Mouse (Mus musculus): ENCODE results near the gene Tanc2. TPM values are rescaled to one million over a fixed set of nuclear protein-coding genes. Genes with fewer than 3 reads are reported as not detected.

Gene Tanc2
- total RNA-seq, 1 experiment from 2014 or later, result 3.3 TPM

- ATAC-seq (ENCODE audit: extremely low read depth, insufficient number of reproducible peaks, low FRiP score, poor library complexity, severe bottlenecking), result no peak
Observed at GRCm38 (mm10) chr11:105969516-105969915, 379.7 kb downstream of the Tanc2 start.

DNA sequence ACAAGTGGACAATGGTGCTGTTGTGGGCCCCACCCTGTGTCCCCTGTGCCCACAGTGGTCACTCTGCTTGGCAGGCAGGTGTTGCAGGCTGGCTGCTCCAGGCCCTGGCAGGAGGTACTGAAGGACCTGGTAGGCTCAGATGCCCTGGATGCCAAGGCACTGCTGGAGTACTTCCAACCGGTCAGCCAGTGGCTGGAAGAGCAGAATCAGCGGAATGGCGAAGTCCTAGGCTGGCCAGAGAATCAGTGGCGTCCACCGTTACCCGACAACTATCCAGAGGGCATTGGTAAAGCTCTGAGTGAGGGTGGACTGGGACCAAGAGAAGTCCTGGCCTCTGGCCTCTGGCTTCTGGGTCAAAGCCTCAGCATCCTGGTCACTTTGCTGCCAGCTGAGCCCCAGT is 384.8 kb downstream of the Tanc2 start:
- no peak for ATAC-seq (ENCODE audit: extremely low read depth, insufficient number of reproducible peaks, low FRiP score, poor library complexity, severe bottlenecking)

DNA sequence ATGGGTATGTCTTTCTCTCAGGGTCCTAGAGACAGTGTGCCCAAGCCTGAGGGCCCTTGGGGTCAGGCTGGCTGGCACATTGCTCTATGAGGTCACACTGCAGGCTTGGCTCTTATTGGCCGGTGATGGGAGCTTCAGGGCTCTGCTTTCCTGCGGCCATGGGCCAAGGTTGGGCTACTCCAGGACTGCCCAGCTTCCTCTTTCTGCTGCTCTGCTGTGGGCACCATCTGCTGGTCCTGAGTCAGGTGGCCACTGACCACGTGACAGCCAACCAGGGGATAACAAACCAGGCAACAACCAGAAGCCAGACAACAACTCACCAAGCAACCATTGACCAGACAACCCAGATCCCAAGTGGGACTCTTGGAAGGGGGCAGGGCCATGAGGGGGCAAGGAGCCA is 385.3 kb downstream of the Tanc2 start:
- no peak for ATAC-seq (ENCODE audit: extremely low read depth, insufficient number of reproducible peaks, low FRiP score, poor library complexity, severe bottlenecking)

DNA sequence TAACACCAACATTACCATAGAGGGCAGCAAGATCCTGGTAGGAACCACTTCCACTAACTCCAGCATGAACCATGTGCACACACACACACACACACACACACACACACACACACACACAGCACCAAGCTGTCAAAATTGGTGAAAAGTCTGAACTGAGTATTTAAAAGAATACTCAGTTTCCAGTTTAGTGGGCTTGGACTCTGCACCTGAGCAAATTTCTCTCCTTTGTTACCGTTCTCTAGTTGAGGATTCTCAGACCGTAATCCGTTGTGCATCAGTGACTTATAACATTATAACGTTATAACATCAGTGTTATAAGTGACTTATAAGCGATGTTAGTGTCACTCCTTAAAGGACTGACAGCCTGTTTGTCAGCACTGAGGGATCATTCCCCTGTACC is 385.9 kb downstream of the Tanc2 start:
- ATAC-seq (ENCODE audit: extremely low read depth, insufficient number of reproducible peaks, low FRiP score, poor library complexity, severe bottlenecking), result no peak

GRCm38 (mm10) chr11:105978232-105978631 is 388.4 kb downstream of the Tanc2 start:
- ATAC-seq (ENCODE audit: extremely low read depth, insufficient number of reproducible peaks, low FRiP score, poor library complexity, severe bottlenecking), result no peak

GRCm38 (mm10) chr11:105978634-105979033 is 388.8 kb downstream of the Tanc2 start:
- no peak for ATAC-seq (ENCODE audit: extremely low read depth, insufficient number of reproducible peaks, low FRiP score, poor library complexity, severe bottlenecking)

Other genes starting within 250 kb of the Tanc2 start
- not detected in 2 replicates for gene March10, start 133.3 kb upstream of the Tanc2 start, total RNA-seq (2017)